Mouse (Mus musculus): Measurements from ENCODE around the gene Abtb2. TPM values are rescaled to one million over a fixed set of nuclear protein-coding genes. Genes with fewer than 3 reads are reported as not detected.

Gene Abtb2
- total and polyA plus RNA-seq, 2 experiments from 2014 or later: 6.5 to 16.9 TPM

DNA sequence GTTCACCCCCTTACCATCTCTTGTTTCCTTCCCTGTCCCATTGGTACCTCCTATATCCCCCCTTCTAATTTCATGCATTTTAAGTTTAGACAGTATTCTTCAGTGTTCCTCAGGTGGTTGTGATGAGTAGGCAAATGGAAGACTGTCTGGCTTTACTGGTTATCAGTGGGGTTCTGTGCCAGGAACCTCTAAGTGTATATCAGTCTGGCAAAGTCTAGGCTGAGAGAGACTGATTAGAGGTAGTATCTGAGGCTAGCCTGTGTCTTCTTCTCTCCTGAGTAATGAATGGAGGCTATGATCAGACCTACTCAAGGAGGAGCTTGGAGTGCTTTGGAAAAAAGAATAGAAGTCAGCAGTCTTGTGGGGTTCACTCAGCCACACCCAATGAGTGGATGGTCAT lies 18.0 kb downstream of the Abtb2 start:
- no peaks in the 10 kb centered on the region for H3K4me1 ChIP-seq (ENCODE audit: insufficient read depth)
- H3K4me3 ChIP-seq (ENCODE audit: low read depth, low read length): no peak overlapping the region
- H3K4me2 ChIP-seq (ENCODE audit: low read depth): no peak overlapping the region
- H3K27me3 ChIP-seq (ENCODE audit: insufficient read depth, low read length): no peaks in the 10 kb centered on the region
- no peaks in the 10 kb centered on the region for H3K36me3 ChIP-seq (ENCODE audit: insufficient read depth)
- no peak for TF ChIP-seq CTCF (IDR thresholded peaks at IDR 0.05; ENCODE audit: low read depth)
- H3K9me3 ChIP-seq (ENCODE audit: low read length): no peaks in the 10 kb centered on the region
- ATAC-seq: no peak
- DNase-seq: no peak
- H3K27ac ChIP-seq (ENCODE audit: low read depth, low read length): no peak overlapping the region
- no peak overlapping the region for H3K9ac ChIP-seq

DNA sequence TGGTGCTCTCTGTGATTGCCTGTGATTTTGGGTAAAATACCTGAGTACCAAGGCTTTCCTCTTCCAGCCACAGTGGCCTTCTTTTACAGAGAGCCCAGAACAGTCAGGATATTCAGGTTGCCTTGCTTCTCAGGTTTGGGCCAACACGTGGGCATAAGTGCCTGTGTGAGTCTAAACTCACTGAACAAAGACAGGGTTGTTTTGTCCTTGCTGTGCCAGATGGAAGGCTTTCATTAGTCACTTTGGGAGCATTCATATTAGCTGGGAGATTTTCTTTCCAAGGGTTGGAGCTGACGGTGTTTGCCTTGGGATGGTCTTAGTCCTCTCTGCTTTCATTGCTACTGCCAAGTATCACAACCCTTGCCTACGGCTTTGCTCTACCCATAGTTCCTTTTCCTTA lies 20.3 kb downstream of the Abtb2 start:
- no peak for TF ChIP-seq CTCF (IDR thresholded peaks at IDR 0.05; ENCODE audit: low read depth)
- Histone ChIP-seq H3K9ac (no peak overlapping the region), H3K4me3 (ENCODE audit: low read depth, low read length) (no peak overlapping the region), H3K4me1 (ENCODE audit: insufficient read depth) (no peaks in the 10 kb centered on the region), H3K27ac (ENCODE audit: low read depth, low read length) (no peak overlapping the region), H3K27me3 (ENCODE audit: insufficient read depth, low read length) (no peaks in the 10 kb centered on the region), H3K9me3 (ENCODE audit: low read length) (no peaks in the 10 kb centered on the region), H3K4me2 (ENCODE audit: low read depth) (no peak overlapping the region), H3K36me3 (ENCODE audit: insufficient read depth) (no peaks in the 10 kb centered on the region)
- 35% methylated on average over 3 of the region's 3 CpGs for WGBS
- DNase-seq (no peak), ATAC-seq (no peak)

DNA sequence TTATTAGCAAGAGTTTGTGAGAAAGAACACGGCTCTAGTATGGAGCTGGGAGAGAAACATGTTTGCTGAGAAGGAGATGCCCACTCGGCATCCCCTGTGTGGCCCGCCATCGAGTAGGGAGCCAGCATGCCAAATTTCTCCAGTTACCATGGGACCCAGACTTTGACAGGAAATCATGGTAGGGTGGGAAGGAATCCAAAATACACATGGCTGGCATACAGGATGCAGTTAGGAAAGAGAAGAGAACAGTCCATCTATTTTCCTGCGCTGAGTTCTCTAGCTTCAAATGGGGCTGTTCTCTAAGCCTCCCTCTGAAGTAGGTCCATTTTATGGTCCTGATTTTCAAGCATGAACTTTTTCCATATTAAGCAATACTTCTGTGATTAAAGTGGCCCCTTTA lies 22.7 kb downstream of the Abtb2 start:
- H3K4me1 ChIP-seq (ENCODE audit: insufficient read depth): 0 out of 2 replicates have a peak, but pooled peaks cover 3% of the 10 kb centered on the region
- no peak overlapping the region for H3K4me3 ChIP-seq (ENCODE audit: low read depth, low read length)
- WGBS: 36% methylated on average over 5 of the region's 5 CpGs
- H3K9me3 ChIP-seq (ENCODE audit: low read length): no peaks in the 10 kb centered on the region
- DNase-seq: peak; percentile 40
- H3K27me3 ChIP-seq (ENCODE audit: insufficient read depth, low read length): no peaks in the 10 kb centered on the region
- TF ChIP-seq CTCF (IDR thresholded peaks at IDR 0.05; ENCODE audit: low read depth): no peak
- H3K27ac ChIP-seq (ENCODE audit: low read depth, low read length): no peak overlapping the region
- no peak overlapping the region for H3K4me2 ChIP-seq (ENCODE audit: low read depth)
- no peaks in the 10 kb centered on the region for H3K36me3 ChIP-seq (ENCODE audit: insufficient read depth)
- no peak overlapping the region for H3K9ac ChIP-seq
- ATAC-seq: no peak

DNA sequence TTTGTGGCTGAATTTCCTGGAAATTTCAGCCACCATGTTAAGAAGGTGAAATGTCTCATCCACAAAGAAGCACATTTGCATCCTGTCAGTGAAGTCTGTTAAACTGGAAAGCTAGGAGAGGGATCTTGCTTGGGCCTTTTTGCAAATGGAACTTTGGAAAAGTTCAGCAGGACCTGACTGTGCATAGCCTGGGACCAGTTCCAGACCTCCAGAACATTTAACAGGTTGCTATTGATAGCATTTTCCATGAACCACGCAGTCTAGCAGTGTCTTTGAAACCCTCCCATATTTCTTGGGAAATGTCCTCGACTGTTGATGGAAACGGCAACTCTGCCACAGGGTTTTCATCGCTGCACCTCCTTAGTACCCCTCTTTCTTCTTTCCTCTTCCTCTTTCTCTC lies 23.3 kb downstream of the Abtb2 start:
- no peak overlapping the region for H3K9ac ChIP-seq
- 0 out of 2 replicates have a peak, but pooled peaks cover 3% of the 10 kb centered on the region for H3K4me1 ChIP-seq (ENCODE audit: insufficient read depth)
- no peak overlapping the region for H3K27ac ChIP-seq (ENCODE audit: low read depth, low read length)
- 80% methylated on average over 4 of the region's 4 CpGs for WGBS
- ATAC-seq: no peak
- H3K9me3 ChIP-seq (ENCODE audit: low read length): no peaks in the 10 kb centered on the region
- H3K27me3 ChIP-seq (ENCODE audit: insufficient read depth, low read length): no peaks in the 10 kb centered on the region
- H3K4me2 ChIP-seq (ENCODE audit: low read depth): no peak overlapping the region
- no peak for DNase-seq
- no peak for TF ChIP-seq CTCF (IDR thresholded peaks at IDR 0.05; ENCODE audit: low read depth)
- no peak overlapping the region for H3K4me3 ChIP-seq (ENCODE audit: low read depth, low read length)
- H3K36me3 ChIP-seq (ENCODE audit: insufficient read depth): no peaks in the 10 kb centered on the region

DNA sequence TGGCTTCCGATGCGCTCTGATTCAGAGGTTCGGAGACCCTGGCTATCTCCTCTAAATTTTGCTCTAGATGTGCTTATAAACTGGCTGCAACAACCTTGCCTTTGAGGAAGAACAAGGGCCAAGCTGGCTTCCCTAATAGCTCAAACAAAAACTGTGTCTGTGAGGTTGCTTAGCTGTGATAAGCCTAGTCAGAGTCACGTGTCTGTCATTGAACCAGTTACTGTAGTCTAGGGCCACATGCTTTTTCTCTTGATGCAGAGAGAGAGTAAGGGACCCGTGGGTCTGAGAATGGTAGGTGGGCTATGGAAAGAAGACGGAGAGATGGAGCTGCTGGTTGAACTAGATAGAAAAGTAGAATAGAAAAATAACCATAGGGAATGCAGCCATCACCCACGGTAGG lies 24.5 kb downstream of the Abtb2 start:
- H3K9ac ChIP-seq: no peak overlapping the region
- H3K27me3 ChIP-seq (ENCODE audit: insufficient read depth, low read length): no peaks in the 10 kb centered on the region
- 0 out of 2 replicates have a peak, but pooled peaks cover 3% of the 10 kb centered on the region for H3K4me1 ChIP-seq (ENCODE audit: insufficient read depth)
- H3K4me3 ChIP-seq (ENCODE audit: low read depth, low read length): no peak overlapping the region
- no peaks in the 10 kb centered on the region for H3K9me3 ChIP-seq (ENCODE audit: low read length)
- no peak for TF ChIP-seq CTCF (IDR thresholded peaks at IDR 0.05; ENCODE audit: low read depth)
- H3K4me2 ChIP-seq (ENCODE audit: low read depth): no peak overlapping the region
- 91% methylated on average over 7 of the region's 7 CpGs for WGBS
- H3K27ac ChIP-seq (ENCODE audit: low read depth, low read length): no peak overlapping the region
- DNase-seq: no peak
- no peak for ATAC-seq
- H3K36me3 ChIP-seq (ENCODE audit: insufficient read depth): no peaks in the 10 kb centered on the region

DNA sequence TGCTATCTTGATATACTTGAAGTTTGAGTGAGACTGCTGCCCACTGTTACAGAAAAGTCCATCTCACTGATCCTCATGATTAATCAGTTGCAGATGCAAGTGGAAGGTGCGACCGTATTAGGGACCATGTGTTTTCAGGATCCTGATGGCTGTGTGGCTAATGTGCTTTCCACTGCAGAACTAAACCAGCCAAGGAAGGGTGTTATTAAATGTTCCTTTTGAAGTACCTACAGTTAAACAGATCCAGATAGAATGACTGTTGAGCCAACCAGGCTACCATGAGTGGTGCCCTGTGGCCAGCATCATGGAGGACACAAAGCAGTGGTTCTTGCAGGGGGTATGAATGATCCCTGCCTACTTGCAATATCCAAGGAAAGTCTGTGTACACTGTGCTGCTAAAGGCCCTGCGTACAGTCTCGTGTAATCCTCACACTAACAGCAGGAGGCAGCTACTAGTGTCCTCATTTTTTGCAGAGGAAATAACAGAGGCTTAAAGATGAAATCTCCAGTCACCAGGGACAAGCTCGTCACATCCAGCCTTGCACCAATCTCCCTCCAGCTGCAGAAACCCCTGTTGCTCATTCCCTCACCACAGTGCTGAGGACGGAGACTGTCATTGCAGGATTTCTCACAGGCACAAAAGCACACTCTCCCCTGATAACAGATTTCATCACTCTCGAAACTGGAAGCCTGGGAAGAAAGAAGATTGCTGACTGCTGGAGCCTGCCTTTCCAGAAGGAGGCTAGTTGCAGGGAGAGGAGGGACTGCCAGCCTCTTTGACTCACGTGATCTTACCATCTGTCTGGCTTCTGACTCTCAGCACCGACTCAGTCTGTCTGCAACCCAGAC lies 25.9 kb downstream of the Abtb2 start:
- Histone ChIP-seq H3K27ac (ENCODE audit: low read depth, low read length) (peak overlapping the region; percentile 73), H3K4me2 (ENCODE audit: low read depth) (no peak overlapping the region), H3K9me3 (ENCODE audit: low read length) (no peaks in the 10 kb centered on the region), H3K9ac (0 out of 2 replicates have a peak overlapping the region, but pooled peaks have one; percentile 10), H3K36me3 (ENCODE audit: insufficient read depth) (no peaks in the 10 kb centered on the region), H3K27me3 (ENCODE audit: insufficient read depth, low read length) (no peaks in the 10 kb centered on the region), H3K4me3 (ENCODE audit: low read depth, low read length) (no peak overlapping the region), H3K4me1 (ENCODE audit: insufficient read depth) (0 out of 2 replicates have a peak, but pooled peaks cover 3% of the 10 kb centered on the region)
- peak; percentile 86 for ATAC-seq
- peak; percentile 73 for DNase-seq
- no peak for TF ChIP-seq CTCF (IDR thresholded peaks at IDR 0.05; ENCODE audit: low read depth)
- WGBS: 43% methylated on average over 9 of the region's 9 CpGs

DNA sequence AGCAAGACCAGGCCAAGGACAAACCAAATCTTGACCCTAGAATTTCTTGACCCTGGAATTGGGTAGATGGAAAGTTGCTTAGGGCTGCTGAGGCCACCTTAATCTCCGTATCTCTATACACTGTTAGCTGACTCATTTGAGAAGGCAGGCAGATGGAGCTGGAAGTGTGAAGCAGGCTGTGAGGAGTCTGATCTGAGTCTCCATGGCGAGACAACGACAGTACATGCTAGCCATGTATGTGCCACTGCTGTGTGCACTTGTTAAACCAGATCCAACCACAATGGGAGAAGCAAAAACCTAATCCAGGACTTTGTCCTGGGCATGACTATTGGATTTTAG lies 26.4 kb downstream of the Abtb2 start:
- WGBS: 39% methylated on average over 3 of the region's 3 CpGs
- H3K4me2 ChIP-seq (ENCODE audit: low read depth): no peak overlapping the region
- TF ChIP-seq CTCF (IDR thresholded peaks at IDR 0.05; ENCODE audit: low read depth): no peak

More for the DNA sequence above, 26.4 kb downstream of the Abtb2 start:
- Histone ChIP-seq H3K4me3 (ENCODE audit: low read depth, low read length) (no peak overlapping the region), H3K36me3 (ENCODE audit: insufficient read depth) (no peaks in the 10 kb centered on the region), H3K9me3 (ENCODE audit: low read length) (no peaks in the 10 kb centered on the region), H3K27ac (ENCODE audit: low read depth, low read length) (peak overlapping the region; percentile 73), H3K4me1 (ENCODE audit: insufficient read depth) (0 out of 2 replicates have a peak, but pooled peaks cover 3% of the 10 kb centered on the region), H3K9ac (no peak overlapping the region), H3K27me3 (ENCODE audit: insufficient read depth, low read length) (no peaks in the 10 kb centered on the region)
- ATAC-seq (peak; percentile 84), DNase-seq (no peak)
